In the genomic region with DNA sequence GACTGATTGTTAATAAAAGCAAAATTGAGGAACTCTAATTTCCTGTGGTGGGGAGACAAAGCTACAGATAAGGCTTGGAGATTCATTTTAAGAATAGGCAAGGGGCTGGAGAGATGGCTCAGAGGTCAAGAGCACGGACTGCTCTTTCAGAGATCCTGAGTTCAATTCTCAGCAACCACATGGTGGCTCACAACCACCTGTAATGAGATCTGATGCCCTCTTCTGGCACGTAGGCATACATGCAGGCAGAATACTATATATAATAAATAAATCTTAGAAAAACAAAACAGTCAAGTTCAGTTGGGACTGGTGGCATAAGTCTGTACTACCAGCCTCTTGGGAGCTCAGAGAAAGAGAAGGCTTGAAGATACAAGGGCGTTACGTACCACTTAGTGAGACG, we compare ENCODE assay signal across 25 mouse cellular contexts. TPM values are rescaled to one million over a fixed set of nuclear protein-coding genes. Genes with fewer than 3 reads are reported as not detected.
DNase-seq lines count a peak whose midpoint lies in the region; ATAC-seq and TF ChIP-seq lines count a peak whose summit lies in the region.
"Had no signal": no experiment of that assay in that cellular context is flagged by ENCODE, and none has a peak within 500 bp of the region (broad histone marks: within the 10 kb centered on the region; RNA-seq: fewer than 3 reads in every experiment).

No protein-coding gene starts in this region.

- no peak overlapping the region for H3K27ac ChIP-seq in layer of hippocampus, adult 2 months
- H3K27ac ChIP-seq: embryonic facial prominence, embryonic 15.5 days; forebrain, embryonic 15.5 days; hindbrain, embryonic 12.5 days; limb, embryonic 15.5 days; midbrain, embryonic 13.5 days; neural tube, embryonic 12.5 days; stomach, embryonic 15.5 days had no signal

- peak; percentile 15 for DNase-seq in CD4-positive, CD25-positive, alpha-beta regulatory T cell, adult 2 months (ENCODE audit: low read depth, low spot score)
- DNase-seq in layer of hippocampus, adult 2 months (ENCODE audit: low spot score in 2 of 2), result no peak
- DNase-seq in layer of hippocampus, postnatal 25 days (ENCODE audit: extremely low spot score in 1 of 2, low spot score in 1 of 2), result no peak
- DNase-seq in 416B (ENCODE audit: low read depth) (peak; percentile 37), ZHBTc4 (ENCODE audit: low read depth, low spot score) (peak; percentile 31)
- DNase-seq in right cerebral cortex, postnatal 14 days, result no peak
- DNase-seq in cerebellum, adult 18-20 months, result no peak
- DNase-seq: adrenal gland, postnatal 25 days; kidney, adult 9 months; kidney, postnatal 25 days; left cerebral cortex, postnatal 4 days; lung, adult 18-20 months; lung, postnatal 14 days; right cerebral cortex, postnatal 4 days; thymus, adult 18-20 months; thymus, postnatal 36 days had no signal

- H3K4me3 ChIP-seq in layer of hippocampus, adult 2 months, result no peak overlapping the region
- H3K4me3 ChIP-seq: embryonic facial prominence, embryonic 15.5 days; forebrain, embryonic 15.5 days; heart, embryonic 12.5 days; hindbrain, embryonic 12.5 days; limb, embryonic 15.5 days; midbrain, embryonic 13.5 days; neural tube, embryonic 12.5 days; stomach, embryonic 15.5 days had no signal

- peak; percentile 37; the same call in 1 of the 2 replicates for TF ChIP-seq CTCF in layer of hippocampus, adult 2 months (conservative IDR thresholded peaks at IDR 0.05)

- ATAC-seq in CD4-positive, CD25-positive, alpha-beta regulatory T cell, adult 4 months, result no peak
- ATAC-seq: forebrain, embryonic 15.5 days; midbrain, embryonic 13.5 days had no signal

RNA-seq across cellular contexts. Expression of gene Prdm9, which starts 2.8 kb away (rescaled TPM):
- polyA plus RNA-seq in CD4-positive, CD25-positive, alpha-beta regulatory T cell, adult 4 months (2017; shearing (Covaris generic)), result 10 to 100 TPM in 1 of 2 experiments, 1 to 10 TPM in 1; 5.7 to 10.6 TPM
- 1 to 10 TPM; 2.1 to 3.5 TPM for total RNA-seq in layer of hippocampus, adult 2 months (2021)
- 1 to 10 TPM; 2.5 to 4.2 TPM for total RNA-seq in layer of hippocampus, postnatal 25 days (2021)

RNA-seq across cellular contexts. Expression of gene Pdcd2, which starts 39.8 kb away (rescaled TPM):
- polyA plus RNA-seq in CD4-positive, CD25-positive, alpha-beta regulatory T cell, adult 4 months (2017; shearing (Covaris generic)), result 10 to 100 TPM; 17.1 to 36.0 TPM
- total RNA-seq in layer of hippocampus, adult 2 months (2021), result 10 to 100 TPM; 15.5 to 23.8 TPM
- 10 to 100 TPM; 19.9 to 20.0 TPM for total RNA-seq in layer of hippocampus, postnatal 25 days (2021)

Comparison
In these comparisons a context has a peak if more than half of its experiments do, and no peak if none do; other contexts are left out.
1. DNase-seq: peak in CD4-positive, CD25-positive, alpha-beta regulatory T cell, adult 2 months (single experiment), 416B (single experiment) and ZHBTc4 (single experiment); none in layer of hippocampus, adult 2 months (0 of 2), layer of hippocampus, postnatal 25 days (0 of 2), right cerebral cortex, postnatal 14 days (single experiment) and cerebellum, adult 18-20 months (0 of 2).